Mouse (Mus musculus): ENCODE measurements around the gene Fam57a. TPM values are rescaled to one million over a fixed set of nuclear protein-coding genes. Genes with fewer than 3 reads are reported as not detected.

The Fam57a gene
- polyA plus RNA-seq, 2 experiments = 3.1 to 3.5 TPM

DNA sequence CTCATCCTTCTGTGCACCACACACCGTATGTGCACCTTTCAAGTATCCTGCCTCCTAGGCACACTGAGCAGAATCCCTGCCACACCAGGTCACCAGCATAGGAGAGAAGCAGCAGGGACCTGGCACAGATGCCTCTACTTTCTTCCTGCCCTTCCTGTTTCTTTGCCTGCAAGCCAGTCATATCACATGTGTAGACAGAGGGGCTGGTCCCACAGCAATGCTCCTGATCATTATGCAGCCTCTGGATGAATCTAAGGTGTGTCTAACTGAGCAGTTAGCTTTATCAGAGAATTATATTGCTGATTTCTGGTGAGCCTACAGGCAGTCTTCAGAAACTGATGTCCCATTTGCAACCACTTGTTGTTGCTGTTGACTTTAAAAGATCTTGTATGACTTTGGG lies 34.3 kb upstream of the Fam57a start:
- Histone ChIP-seq H3K4me3 (ENCODE audit: insufficient read depth in 1 of 2, low read depth in 2 of 2, low read length in 2 of 2) (no peak overlapping the region), H3K4me2 (ENCODE audit: low read depth) (no peak overlapping the region), H3K9me3 (ENCODE audit: control insufficient read depth, low read length) (no peaks in the 10 kb centered on the region), H3K9ac (replicated peaks) (no peak overlapping the region), H3K27me3 (ENCODE audit: control insufficient read depth, insufficient read depth, low read length) (no peaks in the 10 kb centered on the region), H3K36me3 (replicated peaks; ENCODE audit: control insufficient read depth, insufficient read depth, low read depth) (no peaks in the 10 kb centered on the region), H3K4me1 (replicated peaks; ENCODE audit: control insufficient read depth in 2 of 2, insufficient read depth in 2 of 2, low read length in 1 of 2) (no peaks in the 10 kb centered on the region), H3K27ac (no peak overlapping the region)
- TF ChIP-seq EP300 (IDR thresholded peaks at IDR 0.05; ENCODE audit: low read depth) = no peak
- no peak for TF ChIP-seq CTCF (IDR thresholded peaks at IDR 0.05; ENCODE audit: low read depth)
- WGBS (ENCODE audit: insufficient replicate concordance) = 75% methylated on average over 1 of the region's 1 CpGs
- ATAC-seq (ENCODE audit: insufficient read depth) = no peak
- DNase-seq (ENCODE audit: low read depth in 3 of 3, low spot score in 3 of 3) = no peak

DNA sequence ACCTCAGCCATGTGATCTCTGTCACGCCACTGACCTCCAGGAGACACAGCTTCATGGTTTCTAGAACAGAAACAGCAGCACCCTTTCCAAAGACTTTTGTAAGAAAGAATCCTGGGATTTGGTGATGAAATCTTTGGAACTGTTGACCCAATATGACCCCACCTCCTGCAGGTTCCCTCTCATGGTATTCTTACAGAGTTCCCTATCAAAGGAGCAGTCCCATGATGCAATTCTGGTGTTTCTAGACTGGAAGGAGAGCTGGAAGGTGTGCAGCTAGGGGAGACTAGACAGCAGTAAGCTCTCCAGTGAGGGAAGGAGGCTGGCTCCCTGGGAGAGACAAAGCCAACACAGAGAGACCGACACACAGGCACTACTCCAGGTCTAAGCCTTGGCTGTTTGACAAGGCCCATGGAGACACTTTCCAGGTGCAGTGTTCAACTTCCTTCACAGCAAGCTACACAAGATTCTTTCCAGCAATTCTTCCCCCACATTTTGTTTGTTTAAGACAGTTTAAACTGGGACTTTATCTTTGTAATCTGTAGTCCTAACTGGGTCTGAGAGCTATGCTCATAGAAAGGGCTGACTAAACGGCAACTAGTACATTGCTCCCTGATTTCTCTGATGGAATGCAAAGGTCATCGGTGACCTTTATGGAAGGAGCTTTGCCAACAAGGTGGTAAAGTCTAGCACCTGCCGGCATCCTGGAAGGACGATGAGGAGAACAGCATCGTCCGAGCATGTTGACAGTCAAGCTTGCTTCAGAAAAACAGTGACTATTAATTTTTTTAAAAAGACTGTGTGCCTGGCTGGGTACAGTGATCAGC lies 33.1 kb upstream of the Fam57a start:
- H3K27ac ChIP-seq = no peak overlapping the region
- H3K4me2 ChIP-seq (ENCODE audit: low read depth) = no peak overlapping the region
- WGBS (ENCODE audit: insufficient replicate concordance) = 79% methylated on average over 8 of the region's 8 CpGs
- H3K4me1 ChIP-seq (replicated peaks; ENCODE audit: control insufficient read depth in 2 of 2, insufficient read depth in 2 of 2, low read length in 1 of 2) = no peaks in the 10 kb centered on the region
- H3K36me3 ChIP-seq (replicated peaks; ENCODE audit: control insufficient read depth, insufficient read depth, low read depth) = no peaks in the 10 kb centered on the region
- H3K27me3 ChIP-seq (ENCODE audit: control insufficient read depth, insufficient read depth, low read length) = no peaks in the 10 kb centered on the region
- H3K9ac ChIP-seq (replicated peaks) = no peak overlapping the region
- H3K4me3 ChIP-seq (ENCODE audit: insufficient read depth in 1 of 2, low read depth in 2 of 2, low read length in 2 of 2) = no peak overlapping the region
- DNase-seq (ENCODE audit: low read depth in 3 of 3, low spot score in 3 of 3) (no peak), ATAC-seq (ENCODE audit: insufficient read depth) (no peak)
- no peak for TF ChIP-seq CTCF (IDR thresholded peaks at IDR 0.05; ENCODE audit: low read depth)
- H3K9me3 ChIP-seq (ENCODE audit: control insufficient read depth, low read length) = no peaks in the 10 kb centered on the region

DNA sequence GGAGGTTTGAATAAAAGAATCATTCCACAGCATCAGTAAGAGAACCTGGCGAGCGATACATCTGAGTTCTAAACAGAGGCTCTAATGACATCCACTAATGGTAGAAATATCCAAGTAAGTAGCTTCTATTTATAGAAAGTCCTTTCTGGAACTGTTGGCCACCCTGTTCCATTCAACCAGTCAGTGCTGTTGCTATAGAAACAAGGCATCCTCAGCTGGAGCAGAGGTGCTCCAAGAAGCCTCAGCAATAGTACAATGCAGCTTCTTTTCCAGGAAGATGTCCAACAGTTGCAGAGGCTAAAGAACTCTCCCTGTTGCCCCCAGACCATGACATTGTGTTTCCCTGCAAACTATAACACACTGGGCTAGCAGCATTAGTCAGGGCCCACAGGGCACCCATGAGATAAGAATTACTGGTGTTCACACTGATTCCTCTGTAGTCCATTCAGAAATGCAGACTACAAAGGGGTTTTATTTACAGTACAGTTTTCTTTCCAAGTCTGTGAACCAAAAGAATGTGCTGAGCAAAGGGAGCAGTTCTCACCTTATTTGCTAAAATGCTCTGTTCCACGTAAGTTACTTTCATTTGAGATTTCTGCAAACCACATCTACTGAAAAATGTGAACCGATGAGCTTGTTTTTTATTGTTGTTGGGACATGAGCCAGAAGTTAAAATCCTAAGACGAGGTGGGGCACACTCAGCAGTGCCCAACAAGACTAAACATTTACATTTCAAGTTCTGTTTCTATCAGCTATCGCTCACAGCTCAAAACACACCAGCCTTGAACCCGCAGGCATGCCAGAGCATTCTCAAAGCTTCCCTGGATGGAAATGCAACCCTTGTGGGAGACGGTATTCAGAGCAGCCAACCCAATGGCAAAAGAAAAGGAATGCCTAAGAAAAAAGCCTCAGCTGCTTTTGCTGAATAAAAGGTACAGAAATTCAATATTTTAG lies 31.1 kb upstream of the Fam57a start:
- 79% methylated on average over 8 of the region's 8 CpGs for WGBS (ENCODE audit: insufficient replicate concordance)
- TF ChIP-seq EP300 (IDR thresholded peaks at IDR 0.05; ENCODE audit: low read depth) (no peak), CTCF (IDR thresholded peaks at IDR 0.05; ENCODE audit: low read depth) (no peak)
- Histone ChIP-seq H3K4me2 (ENCODE audit: low read depth) (no peak overlapping the region), H3K27me3 (ENCODE audit: control insufficient read depth, insufficient read depth, low read length) (no peaks in the 10 kb centered on the region), H3K9me3 (ENCODE audit: control insufficient read depth, low read length) (no peaks in the 10 kb centered on the region), H3K9ac (replicated peaks) (no peak overlapping the region), H3K4me3 (ENCODE audit: insufficient read depth in 1 of 2, low read depth in 2 of 2, low read length in 2 of 2) (no peak overlapping the region), H3K4me1 (replicated peaks; ENCODE audit: control insufficient read depth in 2 of 2, insufficient read depth in 2 of 2, low read length in 1 of 2) (no peaks in the 10 kb centered on the region), H3K36me3 (replicated peaks; ENCODE audit: control insufficient read depth, insufficient read depth, low read depth) (no peaks in the 10 kb centered on the region), H3K27ac (no peak overlapping the region)
- DNase-seq (ENCODE audit: low read depth in 3 of 3, low spot score in 3 of 3) (no peak), ATAC-seq (ENCODE audit: insufficient read depth) (no peak)

DNA sequence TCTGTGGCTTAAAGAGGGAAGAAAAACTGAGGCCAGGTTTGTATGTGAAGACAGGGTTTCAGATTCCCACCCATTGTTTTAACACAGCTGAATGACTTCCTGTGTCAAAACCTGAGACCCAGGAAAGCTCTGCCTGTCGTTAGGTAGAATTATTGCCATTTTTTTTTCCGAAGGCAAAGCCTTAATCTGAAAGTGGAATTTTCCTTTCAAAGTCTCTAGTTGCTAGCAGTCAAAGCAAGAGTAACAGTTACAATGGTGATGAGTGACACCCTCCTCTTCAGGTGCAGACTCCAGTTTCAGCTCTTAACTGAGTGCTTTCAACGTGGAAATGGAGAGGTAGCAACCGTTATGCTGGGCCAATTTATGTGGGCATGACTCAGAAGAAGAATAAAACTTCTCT lies 28.5 kb upstream of the Fam57a start:
- no peaks in the 10 kb centered on the region for H3K9me3 ChIP-seq (ENCODE audit: control insufficient read depth, low read length)
- no peak for DNase-seq (ENCODE audit: low read depth in 3 of 3, low spot score in 3 of 3)
- no peak for TF ChIP-seq EP300 (IDR thresholded peaks at IDR 0.05; ENCODE audit: low read depth)
- no peak for TF ChIP-seq CTCF (IDR thresholded peaks at IDR 0.05; ENCODE audit: low read depth)
- H3K4me2 ChIP-seq (ENCODE audit: low read depth) = no peak overlapping the region
- 45% methylated on average over 4 of the region's 4 CpGs for WGBS (ENCODE audit: insufficient replicate concordance)
- H3K27me3 ChIP-seq (ENCODE audit: control insufficient read depth, insufficient read depth, low read length) = no peaks in the 10 kb centered on the region
- no peak for ATAC-seq (ENCODE audit: insufficient read depth)
- H3K27ac ChIP-seq = no peak overlapping the region
- no peaks in the 10 kb centered on the region for H3K36me3 ChIP-seq (replicated peaks; ENCODE audit: control insufficient read depth, insufficient read depth, low read depth)
- H3K9ac ChIP-seq (replicated peaks) = no peak overlapping the region
- no peaks in the 10 kb centered on the region for H3K4me1 ChIP-seq (replicated peaks; ENCODE audit: control insufficient read depth in 2 of 2, insufficient read depth in 2 of 2, low read length in 1 of 2)
- no peak overlapping the region for H3K4me3 ChIP-seq (ENCODE audit: insufficient read depth in 1 of 2, low read depth in 2 of 2, low read length in 2 of 2)

Data from liver, embryonic 14.5 days (tissue).